Mouse (Mus musculus) cortical plate, adult 2 months (tissue): ENCODE measurements around the gene Tmem129.

Experiments
- CTCF ChIP-seq: fragments of 200-500 bp; IDR thresholded peaks from 2 replicates; pipeline ENCODE4 v1.5.1; 2011; ENCODE audit warnings: mild to moderate bottlenecking, control low read depth, low read length; ENCODE audit not compliant: insufficient read depth; ENCODE audit errors: extremely low read depth
- POLR2A ChIP-seq: fragments of 200-500 bp; IDR thresholded peaks from 2 replicates; pipeline ENCODE4 v1.6.1; 2011; ENCODE audit warnings: mild to moderate bottlenecking, low read length, control low read depth; ENCODE audit not compliant: insufficient read depth; ENCODE audit errors: extremely low read depth

- no peak for TF ChIP-seq POLR2A
- no peak for TF ChIP-seq CTCF
These were observed 40.5 kb upstream of the Tmem129 start for GRCm38 (mm10) chr5:33698669-33699068.
